ENCODE assay signal across 9 mouse cellular contexts in genomic region chr14:48134344-48134743, GRCm38 (mm10). TPM values are rescaled to one million over a fixed set of nuclear protein-coding genes. Genes with fewer than 3 reads are reported as not detected.
DNase-seq lines count a peak whose midpoint lies in the region; ATAC-seq and TF ChIP-seq lines count a peak whose summit lies in the region.
"Had no signal": no experiment of that assay in that cellular context is flagged by ENCODE, and none has a peak within 500 bp of the region (broad histone marks: within the 10 kb centered on the region; RNA-seq: fewer than 3 reads in every experiment).

No protein-coding gene starts in this region.

- no peak overlapping the region for H3K4me2 ChIP-seq in hindbrain, embryonic 15.5 days
- no peak overlapping the region; the same call in 1 of the 2 replicates for H3K4me2 ChIP-seq in hindbrain, embryonic 13.5 days
- H3K4me2 ChIP-seq in heart, embryonic 16.5 days (ENCODE audit: low read depth, low read length) = peak overlapping the region; percentile 55; the same call in 1 of the 2 replicates
- peak overlapping the region; percentile 21; the same call in 1 of the 2 replicates for H3K4me2 ChIP-seq in limb, embryonic 13.5 days (replicated peaks)
- H3K4me2 ChIP-seq in midbrain, postnatal 0 days (ENCODE audit: low read depth, low read length, poor library complexity, severe bottlenecking) = no peak overlapping the region; the same call in 1 of the 2 replicates

- no peaks in the 10 kb centered on the region for H3K36me3 ChIP-seq in hindbrain, embryonic 15.5 days
- H3K36me3 ChIP-seq in hindbrain, embryonic 13.5 days = no peaks in the 10 kb centered on the region
- no peaks in the 10 kb centered on the region for H3K36me3 ChIP-seq in heart, embryonic 16.5 days (ENCODE audit: control insufficient read depth, insufficient read depth)
- no peaks in the 10 kb centered on the region for H3K36me3 ChIP-seq in limb, embryonic 13.5 days
- H3K36me3 ChIP-seq in small intestine, adult 2 months (ENCODE audit: control insufficient read depth, insufficient read depth, low read length) = no peaks in the 10 kb centered on the region
- no peaks in the 10 kb centered on the region for H3K36me3 ChIP-seq in midbrain, postnatal 0 days (ENCODE audit: insufficient read depth, low read length)

- no peak overlapping the region for H3K4me3 ChIP-seq in hindbrain, embryonic 15.5 days
- H3K4me3 ChIP-seq in hindbrain, embryonic 13.5 days = no peak overlapping the region
- H3K4me3 ChIP-seq in heart, embryonic 16.5 days (ENCODE audit: low read length) = no peak overlapping the region
- H3K4me3 ChIP-seq in limb, embryonic 13.5 days = no peak overlapping the region
- H3K4me3 ChIP-seq in small intestine, adult 2 months (ENCODE audit: low read depth, low read length) = no peak overlapping the region
- H3K4me3 ChIP-seq in midbrain, postnatal 0 days (ENCODE audit: low read depth, low read length) = no peak overlapping the region
- H3K4me3 ChIP-seq: erythroblast, embryonic 14.5 days had no signal

- peaks cover 71% of the 10 kb centered on the region for H3K4me1 ChIP-seq in hindbrain, embryonic 15.5 days (replicated peaks)
- peaks cover 76% of the 10 kb centered on the region for H3K4me1 ChIP-seq in hindbrain, embryonic 13.5 days (replicated peaks)
- peaks cover 32% of the 10 kb centered on the region for H3K4me1 ChIP-seq in heart, embryonic 16.5 days (ENCODE audit: control insufficient read depth, insufficient read depth, low read length)
- H3K4me1 ChIP-seq in limb, embryonic 13.5 days = peaks cover 82% of the 10 kb centered on the region
- peaks cover 7% of the 10 kb centered on the region for H3K4me1 ChIP-seq in small intestine, adult 2 months (ENCODE audit: control insufficient read depth, insufficient read depth, insufficient read length, low read length)
- peaks cover 8% of the 10 kb centered on the region for H3K4me1 ChIP-seq in midbrain, postnatal 0 days (ENCODE audit: insufficient read depth, low read length)

- TF ChIP-seq POLR2A in small intestine, adult 2 months (IDR thresholded peaks at IDR 0.05; ENCODE audit: low read depth, low read length) = no peak

- H3K9ac ChIP-seq in hindbrain, embryonic 15.5 days = no peak overlapping the region
- no peak overlapping the region for H3K9ac ChIP-seq in hindbrain, embryonic 13.5 days
- no peak overlapping the region for H3K9ac ChIP-seq in heart, embryonic 16.5 days (ENCODE audit: low read length)
- no peak overlapping the region for H3K9ac ChIP-seq in limb, embryonic 13.5 days
- H3K9ac ChIP-seq in midbrain, postnatal 0 days (replicated peaks; ENCODE audit: low read length, poor library complexity, severe bottlenecking) = no peak overlapping the region

- H3K27me3 ChIP-seq in hindbrain, embryonic 15.5 days = no peaks in the 10 kb centered on the region
- H3K27me3 ChIP-seq in hindbrain, embryonic 13.5 days = 0 out of 2 replicates have a peak, but pooled peaks cover 3% of the 10 kb centered on the region
- peaks cover 7% of the 10 kb centered on the region for H3K27me3 ChIP-seq in heart, embryonic 16.5 days (ENCODE audit: control insufficient read depth, insufficient read depth, low read length)
- H3K27me3 ChIP-seq in limb, embryonic 13.5 days = no peaks in the 10 kb centered on the region
- no peaks in the 10 kb centered on the region for H3K27me3 ChIP-seq in small intestine, adult 2 months (ENCODE audit: control insufficient read depth, insufficient read depth, low read length)
- H3K27me3 ChIP-seq in midbrain, postnatal 0 days (ENCODE audit: insufficient read depth, low read length) = no peaks in the 10 kb centered on the region

- H3K27ac ChIP-seq in hindbrain, embryonic 15.5 days (replicated peaks) = 0 out of 2 replicates have a peak overlapping the region, but pooled peaks have one; percentile 22
- no peak overlapping the region for H3K27ac ChIP-seq in hindbrain, embryonic 13.5 days
- peak overlapping the region; percentile 34 for H3K27ac ChIP-seq in heart, embryonic 16.5 days (ENCODE audit: low read length)
- no peak overlapping the region; the same call in 1 of the 2 replicates for H3K27ac ChIP-seq in limb, embryonic 13.5 days
- peak overlapping the region; percentile 0; the same call in 1 of the 2 replicates for H3K27ac ChIP-seq in small intestine, adult 2 months (ENCODE audit: insufficient read depth, low read depth, low read length)
- no peak overlapping the region for H3K27ac ChIP-seq in midbrain, postnatal 0 days (ENCODE audit: low read depth, low read length)

- WGBS in hindbrain, embryonic 15.5 days = 50% methylated on average over 7 of the region's 7 CpGs
- WGBS in hindbrain, embryonic 13.5 days = 50% methylated on average over 7 of the region's 7 CpGs
- WGBS in heart, embryonic 16.5 days = 57% methylated on average over 7 of the region's 7 CpGs
- WGBS in limb, embryonic 13.5 days = 42% methylated on average over 7 of the region's 7 CpGs
- 69% methylated on average over 7 of the region's 7 CpGs for WGBS in small intestine, adult 2 months
- 43% methylated on average over 7 of the region's 7 CpGs for WGBS in midbrain, postnatal 0 days

- no peak for TF ChIP-seq CTCF in small intestine, adult 2 months (IDR thresholded peaks at IDR 0.05; ENCODE audit: extremely low read depth, insufficient read length, insufficient replicate concordance, low read depth, low read length)
- TF ChIP-seq CTCF in midbrain, postnatal 0 days (IDR thresholded peaks at IDR 0.05) = no peak

- DNase-seq in cerebellum, adult 8-10 months = no peak
- DNase-seq in right cerebral cortex, postnatal 25 days = no peak
- no peak for DNase-seq in midbrain, postnatal 0 days (ENCODE audit: low spot score)

- no peaks in the 10 kb centered on the region for H3K9me3 ChIP-seq in hindbrain, embryonic 15.5 days
- no peaks in the 10 kb centered on the region for H3K9me3 ChIP-seq in hindbrain, embryonic 13.5 days
- H3K9me3 ChIP-seq in heart, embryonic 16.5 days (replicated peaks; ENCODE audit: control insufficient read depth, low read length) = no peaks in the 10 kb centered on the region
- no peaks in the 10 kb centered on the region for H3K9me3 ChIP-seq in limb, embryonic 13.5 days
- H3K9me3 ChIP-seq in midbrain, postnatal 0 days (ENCODE audit: low read length) = no peaks in the 10 kb centered on the region

- no peak for ATAC-seq in hindbrain, embryonic 15.5 days (ENCODE audit: low FRiP score, low read depth)
- no peak for ATAC-seq in hindbrain, embryonic 13.5 days (ENCODE audit: low FRiP score)
- no peak for ATAC-seq in heart, embryonic 16.5 days (replicated peaks; ENCODE audit: extremely low read depth, insufficient read depth, low FRiP score)
- no peak for ATAC-seq in limb, embryonic 13.5 days (ENCODE audit: low FRiP score, low read depth)
- ATAC-seq in midbrain, postnatal 0 days (ENCODE audit: low FRiP score) = no peak

RNA-seq across cellular contexts. Expression of gene Peli2, which starts 13.7 kb away (rescaled TPM):
- 8.7 and 10.7 TPM in 2 replicates for polyA plus RNA-seq in hindbrain, embryonic 15.5 days (2015; fragmentation: Nextera tagmentation; extraction: Ambion mirVana)
- 8.3 and 10.6 TPM in 2 replicates for polyA plus RNA-seq in hindbrain, embryonic 13.5 days (2015; fragmentation: Nextera tagmentation; extraction: Ambion mirVana)
- 2.6 and 3.5 TPM in 2 replicates for polyA plus RNA-seq in heart, embryonic 16.5 days (2015; fragmentation: Nextera tagmentation; extraction: Ambion mirVana)
- polyA plus RNA-seq in limb, embryonic 13.5 days (2015; fragmentation: Nextera tagmentation; extraction: Ambion mirVana) = 9.0 and 10.4 TPM in 2 replicates
- polyA plus RNA-seq in small intestine, adult 2 months (2012; rRNA removed) = 3.2 and 5.8 TPM in 2 replicates
- 11.5 and 22.3 TPM in 2 replicates for total RNA-seq in midbrain, postnatal 0 days (2014; rRNA removed)
- polyA plus RNA-seq in midbrain, postnatal 0 days (2015; fragmentation: Nextera tagmentation; extraction: Ambion mirVana) = 5.6 and 6.5 TPM in 2 replicates
- polyA plus RNA-seq: erythroblast, embryonic 14.5 days had no signal

Comparison
In these comparisons a context has a peak if more than half of its experiments do, and no peak if none do; other contexts are left out.
1. H3K27ac ChIP-seq: peak in hindbrain, embryonic 15.5 days (single experiment), heart, embryonic 16.5 days (single experiment) and small intestine, adult 2 months (single experiment); none in hindbrain, embryonic 13.5 days (single experiment), limb, embryonic 13.5 days (single experiment) and midbrain, postnatal 0 days (single experiment).
2. H3K4me2 ChIP-seq: peak in heart, embryonic 16.5 days (single experiment) and limb, embryonic 13.5 days (single experiment); none in hindbrain, embryonic 15.5 days (single experiment), hindbrain, embryonic 13.5 days (single experiment) and midbrain, postnatal 0 days (single experiment).